Mouse (Mus musculus) mouse embryonic stem cell (cell line): ENCODE results near the gene Ubxn2a.
"Not testable (repeated sequence)": the region's sequence is repeated elsewhere in the genome, so short reads cannot be mapped to it uniquely, and the experiment has no call there.

Experiments used
- in situ Hi-C, 2 experiments: fragments of 300-500 bp; cut with MboI; formaldehyde crosslinking; loops; 1 replicate in 1 of 2; 3 replicates in 1 of 2; pipeline ENCODE4 v1.14.3; 2019 to 2020; ENCODE audit warnings: low sequenced_read_pairs in 2 of 2, low pct_unique_long_range_greater_than_20kb in 1 of 2, mixed read lengths in 1 of 2; ENCODE audit not compliant: unreplicated experiment in 1 of 2

Ubxn2a gene

GRCm38 (mm10) chr12:4906951-4907906 lies at the start of gene Ubxn2a:
Ubxn2a (minus strand) TSS chr12:4907705.
- in situ Hi-C loops, result no loop called here

GRCm38 (mm10) chr12:4953156-4953555 lies 45.7 kb upstream of the Ubxn2a start:
- in situ Hi-C loops, result no loop called here

- in situ Hi-C loops, result no loop called here
Observed at GRCm38 (mm10) chr12:4952272-4952671, 44.8 kb upstream of the Ubxn2a start.

GRCm38 (mm10) chr12:4930820-4931548 lies 23.5 kb upstream of the Ubxn2a start:
- in situ Hi-C loops, result no loop called here

- in situ Hi-C loops, result no loop called here
Observed at GRCm38 (mm10) chr12:4928197-4928596, 20.7 kb upstream of the Ubxn2a start.

- in situ Hi-C loops, result no loop called here
Observed at GRCm38 (mm10) chr12:4917805-4918591, 10.5 kb upstream of the Ubxn2a start.

GRCm38 (mm10) chr12:4916994-4917804 lies 9.7 kb upstream of the Ubxn2a start, which contains the start of gene Atad2b:
Atad2b (plus strand) TSS chr12:4917353.
- in situ Hi-C loops, result no loop called here

GRCm38 (mm10) chr12:4914944-4915343 lies 7.4 kb upstream of the Ubxn2a start:
- in situ Hi-C loops, result no loop called here

GRCm38 (mm10) chr12:4914441-4914840 lies 6.9 kb upstream of the Ubxn2a start:
- in situ Hi-C loops, result no loop called here

GRCm38 (mm10) chr12:4911716-4912115 lies 4.2 kb upstream of the Ubxn2a start:
- in situ Hi-C loops, result no loop called here

- in situ Hi-C loops, result not testable (repeated sequence)
Observed at GRCm38 (mm10) chr12:4910496-4910895, 3.0 kb upstream of the Ubxn2a start.

- in situ Hi-C loops, result no loop called here
Observed at GRCm38 (mm10) chr12:4908391-4908790, 886 bp upstream of the Ubxn2a start.

- in situ Hi-C loops, result no loop called here
Observed at GRCm38 (mm10) chr12:4906476-4906875, 1.0 kb downstream of the Ubxn2a start.

GRCm38 (mm10) chr12:4905946-4906345 lies 1.6 kb downstream of the Ubxn2a start:
- in situ Hi-C loops, result no loop called here

GRCm38 (mm10) chr12:4898024-4898423 lies 9.5 kb downstream of the Ubxn2a start:
- in situ Hi-C loops, result no loop called here

- in situ Hi-C loops, result no loop called here
Observed at GRCm38 (mm10) chr12:4889891-4890290, 17.6 kb downstream of the Ubxn2a start.

- in situ Hi-C loops, result no loop called here
Observed at GRCm38 (mm10) chr12:4889251-4889650, 18.3 kb downstream of the Ubxn2a start.

- in situ Hi-C loops, result no loop called here
Observed at GRCm38 (mm10) chr12:4888739-4889138, 18.8 kb downstream of the Ubxn2a start.
